20 mouse cellular contexts compared by ENCODE assay signal in genomic region chr5:103699537-103699936, GRCm38 (mm10). TPM values are rescaled to one million over a fixed set of nuclear protein-coding genes. Genes with fewer than 3 reads are reported as not detected.
"Had no signal": no experiment of that assay in that cellular context is flagged by ENCODE, and none has a peak within 500 bp of the region (broad histone marks: within the 10 kb centered on the region; RNA-seq: fewer than 3 reads in every experiment).

No protein-coding gene starts in this region.

- H3K27me3 ChIP-seq: midbrain, embryonic 15.5 days had no signal

- H3K9me3 ChIP-seq: kidney, embryonic 15.5 days; limb, embryonic 15.5 days; liver, embryonic 13.5 days; midbrain, embryonic 10.5 days; midbrain, embryonic 15.5 days; neural tube, embryonic 12.5 days had no signal

- DNase-seq: kidney, postnatal 14 days; liver, embryonic 13.5 days; lung, adult 18-20 months; right cerebral cortex, adult 18-20 months; right cerebral cortex, postnatal 25 days; thymus, adult 18-20 months; thymus, postnatal 14 days had no signal

- H3K4me1 ChIP-seq: limb, embryonic 15.5 days; liver, embryonic 13.5 days; neural tube, embryonic 12.5 days had no signal

- H3K4me2 ChIP-seq: kidney, embryonic 15.5 days; limb, embryonic 15.5 days; liver, embryonic 13.5 days; midbrain, embryonic 15.5 days; neural tube, embryonic 12.5 days had no signal

- H3K36me3 ChIP-seq: kidney, embryonic 15.5 days; limb, embryonic 15.5 days; liver, embryonic 13.5 days; midbrain, embryonic 10.5 days; midbrain, embryonic 15.5 days; neural tube, embryonic 12.5 days had no signal

- H3K27ac ChIP-seq: kidney, embryonic 15.5 days; limb, embryonic 15.5 days; liver, embryonic 13.5 days; midbrain, embryonic 10.5 days; midbrain, embryonic 15.5 days; neural tube, embryonic 12.5 days had no signal

- H3K9ac ChIP-seq: kidney, embryonic 15.5 days; limb, embryonic 15.5 days; liver, embryonic 13.5 days; midbrain, embryonic 15.5 days; neural tube, embryonic 12.5 days had no signal

- H3K4me3 ChIP-seq: kidney, embryonic 15.5 days; limb, embryonic 15.5 days; liver, embryonic 13.5 days; midbrain, embryonic 10.5 days; midbrain, embryonic 15.5 days; neural tube, embryonic 12.5 days had no signal

- ATAC-seq: intestine, embryonic 16.5 days; midbrain, embryonic 15.5 days had no signal

RNA-seq across cellular contexts. Expression of gene 1700016H13Rik, which starts 43.7 kb away (rescaled TPM):
- total RNA-seq: layer of hippocampus, postnatal 25 days; left cerebral cortex, adult 8-10 months; left cerebral cortex, postnatal 25 days; megakaryocyte, adult 5-6 weeks; monocyte, adult 5-6 weeks had no signal
- polyA plus RNA-seq: intestine, embryonic 16.5 days; kidney, adult 2 months; kidney, embryonic 15.5 days; small intestine, adult 2 months had no signal
